ENCODE assay signal across 28 mouse cellular contexts in the genomic region with DNA sequence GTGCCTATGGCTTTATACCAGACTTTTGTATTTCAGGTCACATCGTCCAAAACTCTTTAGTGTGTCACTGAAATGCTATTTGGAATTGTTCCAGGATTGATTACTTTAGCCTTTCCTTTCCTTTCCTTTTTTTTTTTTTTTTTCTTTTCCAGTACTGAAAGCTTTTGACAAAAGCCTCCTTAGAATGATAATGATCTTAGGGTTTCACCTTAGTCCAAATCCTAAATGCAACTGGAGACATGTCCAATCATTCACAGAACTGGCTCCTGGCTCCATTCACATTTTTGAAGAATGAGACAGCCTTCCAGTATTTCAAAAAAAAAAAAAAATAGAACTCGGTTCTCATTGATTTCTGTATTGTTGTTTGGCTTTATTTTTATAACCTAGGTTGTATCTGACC.
DNase-seq lines count a peak whose midpoint lies in the region; ATAC-seq and TF ChIP-seq lines count a peak whose summit lies in the region.
"Had no signal": no experiment of that assay in that cellular context is flagged by ENCODE, and none has a peak within 500 bp of the region (broad histone marks: within the 10 kb centered on the region; RNA-seq: fewer than 3 reads in every experiment).

No protein-coding gene starts in this region.

- no peak overlapping the region for H3K9ac ChIP-seq in liver, adult 2 months (ENCODE audit: low read depth, low read length)
- H3K9ac ChIP-seq in kidney, embryonic 14.5 days (ENCODE audit: low read depth, low read length) = no peak overlapping the region
- H3K9ac ChIP-seq: embryonic facial prominence, embryonic 12.5 days; forebrain, postnatal 0 days; heart, embryonic 13.5 days; hindbrain, embryonic 14.5 days; intestine, embryonic 15.5 days had no signal

- ATAC-seq in kidney, embryonic 14.5 days (ENCODE audit: low FRiP score, low TSS enrichment) = no peak
- ATAC-seq: forebrain, embryonic 14.5 days; forebrain, postnatal 0 days; intestine, embryonic 15.5 days had no signal

- no peak overlapping the region for H3K4me3 ChIP-seq in liver, adult 2 months (ENCODE audit: insufficient read depth, low read depth, low read length)
- H3K4me3 ChIP-seq in kidney, embryonic 14.5 days (ENCODE audit: low read length) = no peak overlapping the region
- H3K4me3 ChIP-seq: embryonic facial prominence, embryonic 12.5 days; erythroblast, embryonic 14.5 days; heart, adult 2 months; heart, embryonic 10.5 days; heart, embryonic 13.5 days; intestine, embryonic 15.5 days had no signal

- H3K4me1 ChIP-seq in liver, adult 2 months (ENCODE audit: control insufficient read depth, insufficient read depth, low read length) = no peaks in the 10 kb centered on the region
- no peaks in the 10 kb centered on the region for H3K4me1 ChIP-seq in kidney, embryonic 14.5 days (ENCODE audit: control insufficient read depth, insufficient read depth, low read length)
- H3K4me1 ChIP-seq: embryonic facial prominence, embryonic 12.5 days; heart, embryonic 10.5 days; heart, embryonic 13.5 days; intestine, embryonic 15.5 days had no signal

- H3K36me3 ChIP-seq in liver, adult 2 months (ENCODE audit: control insufficient read depth, insufficient read depth, low read length) = no peaks in the 10 kb centered on the region
- no peaks in the 10 kb centered on the region for H3K36me3 ChIP-seq in kidney, embryonic 14.5 days (ENCODE audit: control insufficient read depth, insufficient read depth, low read length)
- H3K36me3 ChIP-seq: embryonic facial prominence, embryonic 12.5 days; G1E; heart, embryonic 10.5 days; heart, embryonic 13.5 days; intestine, embryonic 15.5 days had no signal

- no peaks in the 10 kb centered on the region for H3K27me3 ChIP-seq in liver, adult 2 months (ENCODE audit: control insufficient read depth, insufficient read depth, low read length)
- H3K27me3 ChIP-seq in kidney, embryonic 14.5 days (ENCODE audit: control insufficient read depth, insufficient read depth, low read length) = no peaks in the 10 kb centered on the region
- H3K27me3 ChIP-seq: embryonic facial prominence, embryonic 12.5 days; heart, embryonic 13.5 days; intestine, embryonic 15.5 days had no signal

- H3K27ac ChIP-seq in liver, adult 2 months (replicated peaks; ENCODE audit: insufficient read depth, low read depth, low read length) = no peak overlapping the region
- H3K27ac ChIP-seq in kidney, embryonic 14.5 days (ENCODE audit: low read depth, low read length) = no peak overlapping the region
- H3K27ac ChIP-seq: embryonic facial prominence, embryonic 12.5 days; heart, adult 2 months; heart, embryonic 10.5 days; heart, embryonic 13.5 days; hindbrain, embryonic 14.5 days; intestine, embryonic 15.5 days had no signal

- DNase-seq in liver, adult 2 months (ENCODE audit: extremely low read depth, low read depth, low spot score) = peak; percentile 1
- DNase-seq in liver = no peak
- peak; percentile 19 for DNase-seq in Muller cell, postnatal 12 days (ENCODE audit: inconsistent ontology term)
- peak; percentile 65 for DNase-seq in fat pad, adult 2 months (ENCODE audit: extremely low read depth, low read depth, low spot score)
- no peak for DNase-seq in embryo, embryonic 9.5 days (ENCODE audit: extremely low spot score)
- DNase-seq in cerebellum, adult 8-10 months = no peak
- DNase-seq: adrenal gland, postnatal 10 days; adrenal gland, postnatal 36 days; cerebellum, adult 18-20 months; cerebellum, adult 9-11 months; cerebellum, postnatal 25 days; embryo, embryonic 11 days; forebrain, postnatal 0 days; gastrocnemius, postnatal 25 days; heart, adult 2 months; heart, postnatal 14 days; heart, postnatal 4 days; kidney, adult 11 months; kidney, adult 8-10 months had no signal

- TF ChIP-seq POLR2A in liver, adult 2 months (IDR thresholded peaks at IDR 0.05; ENCODE audit: extremely low read depth, insufficient read depth, low read length) = no peak

- no peak overlapping the region for H3K4me2 ChIP-seq in kidney, embryonic 14.5 days (replicated peaks; ENCODE audit: low read depth, low read length)
- H3K4me2 ChIP-seq: embryonic facial prominence, embryonic 12.5 days; heart, embryonic 13.5 days; hindbrain, embryonic 14.5 days; intestine, embryonic 15.5 days had no signal

- WGBS in liver, adult 2 months = 43% methylated on average over 2 of the region's 2 CpGs
- 71% methylated on average over 2 of the region's 2 CpGs for WGBS in kidney, embryonic 14.5 days

- TF ChIP-seq CTCF in liver, adult 2 months (IDR thresholded peaks at IDR 0.05; ENCODE audit: low read depth, low read length) = no peak

- H3K79me2 ChIP-seq in liver, adult 2 months (ENCODE audit: control insufficient read depth, insufficient read depth, low read length) = no peaks in the 10 kb centered on the region

- no peaks in the 10 kb centered on the region for H3K9me3 ChIP-seq in kidney, embryonic 14.5 days (ENCODE audit: control insufficient read depth, low read length)
- H3K9me3 ChIP-seq: embryonic facial prominence, embryonic 12.5 days; G1E; heart, embryonic 10.5 days; heart, embryonic 13.5 days; intestine, embryonic 15.5 days had no signal

Comparison
In these comparisons a context has a peak if more than half of its experiments do, and no peak if none do; other contexts are left out.
1. DNase-seq: peak in liver, adult 2 months (single experiment), Muller cell, postnatal 12 days (single experiment) and fat pad, adult 2 months (single experiment); none in liver (single experiment), embryo, embryonic 9.5 days (single experiment) and cerebellum, adult 8-10 months (single experiment).